Mouse (Mus musculus): ENCODE results near the gene Ano3.

DNA sequence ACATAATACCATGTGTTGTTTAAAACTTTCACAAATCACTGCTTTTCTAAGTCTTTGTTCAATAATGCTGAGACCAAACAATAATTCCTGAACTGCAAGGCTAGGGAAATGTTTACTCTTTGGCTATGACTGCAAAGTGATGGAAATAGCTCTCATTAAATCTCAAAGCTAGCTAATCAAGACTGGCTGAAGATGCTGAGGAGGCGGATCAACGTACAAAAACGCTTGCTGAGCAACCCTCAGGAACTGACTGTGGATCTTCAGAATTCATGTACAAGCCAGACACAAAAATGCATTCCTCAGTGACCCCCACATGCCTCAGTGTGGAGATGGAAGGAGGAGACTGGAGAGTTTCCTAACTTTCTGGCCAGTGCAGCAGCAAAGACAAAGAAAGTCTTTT is 155.3 kb downstream of the Ano3 start:
- no peak for TF ChIP-seq TCF12 (IDR thresholded peaks at IDR 0.05; ENCODE audit: low read depth, low read length)
- TF ChIP-seq IRF4 (IDR thresholded peaks at IDR 0.05; ENCODE audit: low read depth, low read length), result no peak

Measured in CH12.LX (cell line).